Mouse (Mus musculus) liver, adult 2 months (tissue): ENCODE data around the gene Ifitm10.

ENCODE experiments used
- CTCF ChIP-seq: fragments of 200-500 bp; IDR thresholded peaks from 2 replicates; pipeline ENCODE4 v1.5.1; 2011; ENCODE audit warnings: low read depth, low read length, control low read depth
- POLR2A ChIP-seq: fragments of 200-500 bp; IDR thresholded peaks from 2 replicates; pipeline ENCODE4 v1.6.1; 2011; ENCODE audit warnings: low read length, control low read depth; ENCODE audit not compliant: insufficient read depth; ENCODE audit errors: extremely low read depth

- TF ChIP-seq CTCF (no peak), POLR2A (no peak)
These were observed 21.9 kb upstream of the Ifitm10 start for GRCm38 (mm10) chr7:142395472-142395871.
